Mouse (Mus musculus): Measurements from ENCODE around the gene Garnl3. TPM values are rescaled to one million over a fixed set of nuclear protein-coding genes. Genes with fewer than 3 reads are reported as not detected.

The Garnl3 gene
- polyA plus RNA-seq, 1 experiment from 2014 or later: 4.6 TPM

DNA sequence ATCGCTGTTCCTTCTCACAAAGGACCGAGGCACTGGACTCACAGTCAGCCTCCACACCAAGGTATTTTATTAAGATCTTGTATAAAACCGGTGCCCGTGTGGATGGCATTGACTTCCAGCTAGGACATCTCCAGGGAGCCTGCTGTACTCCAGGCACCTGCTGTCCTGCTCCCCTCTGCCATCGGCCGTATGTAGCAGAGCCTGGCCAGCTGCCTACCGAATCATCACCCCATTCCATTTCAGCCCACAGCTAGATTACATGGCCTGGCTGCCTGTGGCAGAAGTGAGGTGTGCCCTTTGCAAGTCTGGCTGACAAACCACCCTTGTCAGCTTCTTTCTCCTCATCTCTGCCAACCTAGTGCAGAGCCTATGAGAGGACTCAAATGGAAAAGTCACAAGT lies 42.2 kb upstream of the Garnl3 start:
- no peak for DNase-seq (ENCODE audit: low spot score)
- no peak overlapping the region for H3K4me2 ChIP-seq
- H3K9ac ChIP-seq (ENCODE audit: low read depth, low read length): no peak overlapping the region
- no peak overlapping the region for H3K27ac ChIP-seq (ENCODE audit: low read depth, low read length)
- H3K9me3 ChIP-seq (ENCODE audit: control insufficient read depth, low read length): no peaks in the 10 kb centered on the region
- ATAC-seq (replicated peaks; ENCODE audit: low FRiP score): no peak
- H3K4me1 ChIP-seq (replicated peaks; ENCODE audit: control insufficient read depth, insufficient read depth, low read length): peaks cover 7% of the 10 kb centered on the region
- H3K36me3 ChIP-seq (ENCODE audit: control insufficient read depth, insufficient read depth, low read length): no peaks in the 10 kb centered on the region
- H3K4me3 ChIP-seq (ENCODE audit: low read depth, low read length): no peak overlapping the region
- 89% methylated on average over 7 of the region's 7 CpGs for WGBS
- no peaks in the 10 kb centered on the region; the same call in 1 of the 2 replicates for H3K27me3 ChIP-seq (replicated peaks; ENCODE audit: control insufficient read depth, insufficient read depth, low read length)

GRCm38 (mm10) chr2:33173126-33173525 lies 41.7 kb upstream of the Garnl3 start:
- H3K27me3 ChIP-seq (replicated peaks; ENCODE audit: control insufficient read depth, insufficient read depth, low read length): no peaks in the 10 kb centered on the region
- H3K4me1 ChIP-seq (replicated peaks; ENCODE audit: control insufficient read depth, insufficient read depth, low read length): peaks cover 3% of the 10 kb centered on the region
- no peak overlapping the region for H3K27ac ChIP-seq (ENCODE audit: low read depth, low read length)
- no peak overlapping the region for H3K4me3 ChIP-seq (ENCODE audit: low read depth, low read length)
- no peak for ATAC-seq (replicated peaks; ENCODE audit: low FRiP score)
- H3K4me2 ChIP-seq: no peak overlapping the region
- no peak for DNase-seq (ENCODE audit: low spot score)
- 59% methylated on average over 10 of the region's 10 CpGs for WGBS
- H3K9ac ChIP-seq (ENCODE audit: low read depth, low read length): no peak overlapping the region
- no peaks in the 10 kb centered on the region for H3K36me3 ChIP-seq (ENCODE audit: control insufficient read depth, insufficient read depth, low read length)
- H3K9me3 ChIP-seq (ENCODE audit: control insufficient read depth, low read length): no peaks in the 10 kb centered on the region

DNA sequence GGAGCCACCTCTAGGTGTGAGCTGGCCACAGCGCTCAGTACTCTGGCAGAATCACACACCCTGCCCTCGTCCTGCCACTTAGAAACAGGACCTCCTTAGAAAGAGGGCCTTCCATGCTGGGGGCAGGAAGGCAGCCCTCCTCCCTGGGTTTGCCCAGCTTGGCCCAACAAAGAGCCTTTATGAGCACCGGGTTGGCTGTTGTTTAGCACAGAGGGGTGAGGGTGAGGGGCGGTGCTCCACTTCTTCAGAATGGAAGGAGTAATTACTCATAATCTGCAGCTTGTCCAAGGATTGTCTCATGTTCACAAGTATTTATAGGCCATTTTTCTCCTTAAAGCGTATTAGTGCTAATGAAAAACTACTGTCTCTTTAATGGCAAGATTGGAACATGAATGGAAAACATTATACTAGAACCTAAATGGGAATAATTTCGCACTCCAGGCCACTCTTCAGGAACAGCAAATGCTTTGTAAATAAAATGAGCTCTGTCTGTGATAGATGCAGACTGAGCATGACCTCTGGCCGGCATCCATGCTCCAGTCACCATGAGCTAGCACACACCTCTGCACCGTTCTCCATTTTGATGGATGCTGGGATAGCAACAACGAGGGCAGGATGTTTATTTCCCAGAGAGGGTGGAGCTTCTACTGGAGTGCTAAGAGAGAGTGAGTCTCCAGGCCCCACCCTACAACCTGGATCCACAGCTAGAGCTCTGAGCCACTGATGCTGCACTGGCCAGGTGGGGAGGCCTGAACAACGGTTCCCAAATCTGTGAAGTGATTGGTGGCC lies 39.5 kb upstream of the Garnl3 start:
- H3K4me3 ChIP-seq (ENCODE audit: low read depth, low read length): no peak overlapping the region

DNA sequence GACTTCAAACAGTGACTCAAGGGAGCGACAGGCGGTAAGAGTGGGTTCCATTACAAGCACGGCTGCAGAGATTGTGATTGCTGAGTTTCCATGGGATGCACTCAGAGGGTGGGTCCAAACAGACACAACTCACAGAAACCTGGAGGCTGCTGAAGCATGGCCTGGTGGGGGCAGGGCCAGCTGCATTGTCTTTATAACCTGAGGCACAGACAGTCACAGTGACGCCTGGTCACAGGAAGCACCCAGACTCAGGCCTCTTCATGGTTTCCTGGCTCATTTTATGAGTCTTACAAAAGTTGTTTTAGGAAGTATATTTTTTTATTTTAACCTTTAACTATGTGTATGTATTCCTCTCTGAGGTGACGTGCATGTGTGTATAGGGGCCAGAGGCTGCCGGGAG lies 38.0 kb upstream of the Garnl3 start:
- Histone ChIP-seq H3K4me1 (replicated peaks; ENCODE audit: control insufficient read depth, insufficient read depth, low read length) (peaks cover 8% of the 10 kb centered on the region; the same call in 1 of the 2 replicates), H3K9me3 (ENCODE audit: control insufficient read depth, low read length) (no peaks in the 10 kb centered on the region), H3K9ac (ENCODE audit: low read depth, low read length) (no peak overlapping the region), H3K4me3 (ENCODE audit: low read depth, low read length) (no peak overlapping the region), H3K27ac (ENCODE audit: low read depth, low read length) (no peak overlapping the region), H3K27me3 (replicated peaks; ENCODE audit: control insufficient read depth, insufficient read depth, low read length) (no peaks in the 10 kb centered on the region), H3K4me2 (no peak overlapping the region), H3K36me3 (ENCODE audit: control insufficient read depth, insufficient read depth, low read length) (no peaks in the 10 kb centered on the region)
- 75% methylated on average over 6 of the region's 6 CpGs for WGBS
- no peak for ATAC-seq (replicated peaks; ENCODE audit: low FRiP score)
- DNase-seq (ENCODE audit: low spot score): no peak

More for the DNA sequence above, 39.5 kb upstream of the Garnl3 start:
- WGBS: 74% methylated on average over 10 of the region's 10 CpGs
- H3K27me3 ChIP-seq (replicated peaks; ENCODE audit: control insufficient read depth, insufficient read depth, low read length): no peaks in the 10 kb centered on the region
- H3K9ac ChIP-seq (ENCODE audit: low read depth, low read length): no peak overlapping the region
- H3K36me3 ChIP-seq (ENCODE audit: control insufficient read depth, insufficient read depth, low read length): no peaks in the 10 kb centered on the region
- H3K4me1 ChIP-seq (replicated peaks; ENCODE audit: control insufficient read depth, insufficient read depth, low read length): 0 out of 2 replicates have a peak, but pooled peaks cover 2% of the 10 kb centered on the region
- ATAC-seq (replicated peaks; ENCODE audit: low FRiP score) (no peak), DNase-seq (ENCODE audit: low spot score) (no peak)
- H3K4me2 ChIP-seq: no peak overlapping the region
- no peak overlapping the region for H3K27ac ChIP-seq (ENCODE audit: low read depth, low read length)
- H3K9me3 ChIP-seq (ENCODE audit: control insufficient read depth, low read length): no peaks in the 10 kb centered on the region

DNA sequence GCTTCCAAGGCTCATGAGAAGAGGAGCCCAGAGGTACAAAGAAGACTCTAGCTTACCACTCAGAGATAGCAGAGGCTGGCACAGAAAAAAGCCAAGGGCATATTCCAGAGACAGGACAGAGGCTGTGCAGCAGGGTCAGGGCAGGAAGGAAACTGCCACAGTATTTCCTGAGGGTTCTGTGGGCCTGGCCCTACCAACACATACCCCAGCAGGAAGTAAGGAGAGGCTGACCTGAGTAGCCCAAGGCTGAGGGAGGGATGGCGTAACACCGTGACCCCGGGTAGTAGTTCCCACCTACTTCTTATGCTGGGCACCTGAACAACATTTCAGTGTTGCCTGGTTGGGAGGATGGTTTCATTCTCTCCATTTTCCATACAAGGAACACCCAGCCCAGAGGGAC lies 35.6 kb upstream of the Garnl3 start:
- no peak overlapping the region for H3K27ac ChIP-seq (ENCODE audit: low read depth, low read length)
- H3K27me3 ChIP-seq (replicated peaks; ENCODE audit: control insufficient read depth, insufficient read depth, low read length): no peaks in the 10 kb centered on the region
- H3K4me3 ChIP-seq (ENCODE audit: low read depth, low read length): no peak overlapping the region
- ATAC-seq (replicated peaks; ENCODE audit: low FRiP score) (no peak), DNase-seq (ENCODE audit: low spot score) (no peak)
- H3K4me2 ChIP-seq: no peak overlapping the region
- 70% methylated on average over 3 of the region's 3 CpGs for WGBS
- peaks cover 8% of the 10 kb centered on the region; the same call in 1 of the 2 replicates for H3K4me1 ChIP-seq (replicated peaks; ENCODE audit: control insufficient read depth, insufficient read depth, low read length)
- no peaks in the 10 kb centered on the region for H3K9me3 ChIP-seq (ENCODE audit: control insufficient read depth, low read length)
- no peak overlapping the region for H3K9ac ChIP-seq (ENCODE audit: low read depth, low read length)
- H3K36me3 ChIP-seq (ENCODE audit: control insufficient read depth, insufficient read depth, low read length): no peaks in the 10 kb centered on the region

DNA sequence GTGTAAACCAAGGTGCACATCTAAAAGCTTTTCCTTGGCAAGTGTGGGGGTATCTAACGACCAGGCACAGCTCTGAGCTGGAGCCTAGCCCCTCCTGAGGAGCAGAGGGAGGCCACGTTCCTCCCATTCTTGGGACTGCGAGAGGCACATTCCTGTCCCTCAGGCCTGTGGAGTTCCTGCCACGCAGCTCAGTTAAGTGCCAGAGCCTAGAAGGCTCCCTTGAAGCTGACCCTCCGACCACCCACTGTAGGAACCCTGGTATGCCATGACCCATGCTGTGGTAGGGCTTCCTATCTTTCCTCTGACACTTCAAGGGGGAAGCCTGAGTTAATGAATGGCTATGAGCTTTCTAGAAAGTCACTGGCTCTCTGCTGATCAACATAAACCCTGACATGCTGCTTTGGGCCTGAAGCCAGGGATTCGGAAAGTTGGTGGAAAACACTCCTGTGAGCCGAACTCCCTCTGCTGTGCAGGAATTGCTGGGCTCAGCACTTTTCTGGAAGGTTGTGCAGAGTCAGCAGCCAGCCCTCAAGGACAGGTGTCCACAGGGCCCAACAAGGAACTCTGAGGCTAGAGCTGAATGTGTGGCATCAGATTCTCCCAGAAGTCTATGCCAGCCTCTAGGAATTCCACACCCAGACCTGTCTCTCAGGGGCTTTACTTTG lies 34.4 kb upstream of the Garnl3 start:
- Histone ChIP-seq H3K27ac (ENCODE audit: low read depth, low read length) (peak overlapping the region; percentile 26), H3K36me3 (ENCODE audit: control insufficient read depth, insufficient read depth, low read length) (no peaks in the 10 kb centered on the region), H3K9ac (ENCODE audit: low read depth, low read length) (no peak overlapping the region)

GRCm38 (mm10) chr2:33165229-33165628 lies 33.8 kb upstream of the Garnl3 start:
- no peak for ATAC-seq (replicated peaks; ENCODE audit: low FRiP score)
- H3K9ac ChIP-seq (ENCODE audit: low read depth, low read length): no peak overlapping the region

More for the DNA sequence above, 34.4 kb upstream of the Garnl3 start:
- Histone ChIP-seq H3K4me1 (replicated peaks; ENCODE audit: control insufficient read depth, insufficient read depth, low read length) (peaks cover 8% of the 10 kb centered on the region; the same call in 1 of the 2 replicates), H3K4me2 (no peak overlapping the region), H3K27me3 (replicated peaks; ENCODE audit: control insufficient read depth, insufficient read depth, low read length) (no peaks in the 10 kb centered on the region), H3K4me3 (ENCODE audit: low read depth, low read length) (no peak overlapping the region), H3K9me3 (ENCODE audit: control insufficient read depth, low read length) (no peaks in the 10 kb centered on the region)
- no peak for ATAC-seq (replicated peaks; ENCODE audit: low FRiP score)
- WGBS: 50% methylated on average over 7 of the region's 7 CpGs
- no peak for DNase-seq (ENCODE audit: low spot score)

DNA sequence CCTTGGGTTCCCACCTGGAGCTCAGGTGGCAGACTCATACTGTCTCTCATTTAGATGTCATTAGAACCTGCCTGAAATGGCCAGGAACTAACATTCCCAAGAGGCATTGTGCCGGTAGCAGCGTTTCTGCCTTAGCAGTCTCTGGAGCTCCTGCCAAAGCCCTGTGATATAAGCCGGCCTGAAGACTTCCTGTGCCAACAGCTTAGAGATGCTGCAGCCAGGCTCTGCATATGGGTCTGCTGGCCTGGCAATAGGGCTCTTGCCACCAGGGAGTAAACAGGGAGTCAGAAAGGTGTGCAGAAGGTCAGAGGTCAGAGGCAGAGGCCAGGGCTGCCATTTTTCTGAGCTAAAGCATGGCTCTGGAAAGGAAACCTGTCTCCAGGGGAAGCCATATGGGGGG lies 33.2 kb upstream of the Garnl3 start:
- no peak overlapping the region for H3K4me3 ChIP-seq (ENCODE audit: low read depth, low read length)
- H3K4me2 ChIP-seq: no peak overlapping the region
- peaks cover 12% of the 10 kb centered on the region for H3K4me1 ChIP-seq (replicated peaks; ENCODE audit: control insufficient read depth, insufficient read depth, low read length)
- H3K9me3 ChIP-seq (ENCODE audit: control insufficient read depth, low read length): no peaks in the 10 kb centered on the region
- 70% methylated on average over 3 of the region's 3 CpGs for WGBS
- H3K9ac ChIP-seq (ENCODE audit: low read depth, low read length): no peak overlapping the region
- H3K27ac ChIP-seq (ENCODE audit: low read depth, low read length): no peak overlapping the region
- H3K27me3 ChIP-seq (replicated peaks; ENCODE audit: control insufficient read depth, insufficient read depth, low read length): no peaks in the 10 kb centered on the region
- no peak for DNase-seq (ENCODE audit: low spot score)
- no peak for ATAC-seq (replicated peaks; ENCODE audit: low FRiP score)
- no peaks in the 10 kb centered on the region for H3K36me3 ChIP-seq (ENCODE audit: control insufficient read depth, insufficient read depth, low read length)

More at GRCm38 (mm10) chr2:33165229-33165628, 33.8 kb upstream of the Garnl3 start:
- peaks cover 8% of the 10 kb centered on the region; the same call in 1 of the 2 replicates for H3K4me1 ChIP-seq (replicated peaks; ENCODE audit: control insufficient read depth, insufficient read depth, low read length)
- no peaks in the 10 kb centered on the region for H3K27me3 ChIP-seq (replicated peaks; ENCODE audit: control insufficient read depth, insufficient read depth, low read length)
- H3K9me3 ChIP-seq (ENCODE audit: control insufficient read depth, low read length): no peaks in the 10 kb centered on the region
- no peak overlapping the region for H3K4me2 ChIP-seq
- 64% methylated on average over 4 of the region's 4 CpGs for WGBS
- no peak for DNase-seq (ENCODE audit: low spot score)
- H3K4me3 ChIP-seq (ENCODE audit: low read depth, low read length): no peak overlapping the region
- H3K27ac ChIP-seq (ENCODE audit: low read depth, low read length): peak overlapping the region; percentile 26
- H3K36me3 ChIP-seq (ENCODE audit: control insufficient read depth, insufficient read depth, low read length): no peaks in the 10 kb centered on the region
